Mouse (Mus musculus) heart, postnatal 0 days (tissue): ENCODE measurements around the gene Mdm1. TPM values are rescaled to one million over a fixed set of nuclear protein-coding genes. Genes with fewer than 3 reads are reported as not detected.

Source experiments
- ATAC-seq: fragments of 200-750 bp; cut with Nextera tagmentation; 2 replicates; pipeline ENCODE4 v1.8.0; 2017; ENCODE audit warnings: low read depth, moderate number of reproducible peaks, moderate library complexity; ENCODE audit not compliant: insufficient read depth
- DNase-seq: peaks from one replicate; pipeline ENCODE4 v3.0.0-alpha.2; 2016; ENCODE audit warnings: low spot score
- H3K27ac ChIP-seq: fragments of 300-500 bp; sonication (generic); 2 replicates; pipeline ENCODE4 v1.5.1; 2014; ENCODE audit warnings: low read depth, mild to moderate bottlenecking
- H3K27me3 ChIP-seq: fragments of 300-500 bp; sonication (generic); 2 replicates; pipeline ENCODE4 v1.6.1; 2014; ENCODE audit warnings: low read length, mixed read lengths; ENCODE audit not compliant: control insufficient read depth, insufficient read depth
- H3K36me3 ChIP-seq: fragments of 300-500 bp; sonication (generic); replicated peaks from 2 replicates; pipeline ENCODE4 v1.6.1; 2014; ENCODE audit warnings: low read length, mixed read lengths; ENCODE audit not compliant: control insufficient read depth, insufficient read depth
- H3K4me1 ChIP-seq: fragments of 300-500 bp; sonication (generic); 2 replicates; pipeline ENCODE4 v1.6.1; 2014; ENCODE audit warnings: antibody characterized with exemption; ENCODE audit not compliant: control insufficient read depth, insufficient read depth
- H3K4me2 ChIP-seq: fragments of 300-500 bp; sonication (generic); 2 replicates; pipeline ENCODE4 v1.6.1; 2014; ENCODE audit warnings: low read depth, mild to moderate bottlenecking, low read length, moderate library complexity
- H3K4me3 ChIP-seq: fragments of 300-500 bp; sonication (generic); 2 replicates; pipeline ENCODE4 v1.5.1; 2014; ENCODE audit warnings: low read depth, low read length
- H3K9ac ChIP-seq: fragments of 300-500 bp; sonication (generic); replicated peaks from 2 replicates; pipeline ENCODE4 v1.6.1; 2014; ENCODE audit warnings: low read depth, low read length, mixed read lengths
- H3K9me3 ChIP-seq: fragments of 300-500 bp; sonication (generic); replicated peaks from 2 replicates; pipeline ENCODE4 v1.6.1; 2016; ENCODE audit warnings: low read length; ENCODE audit not compliant: control insufficient read depth
- CTCF ChIP-seq: IDR thresholded peaks from 2 replicates; pipeline ENCODE4 v1.5.1; 2016; ENCODE audit warnings: antibody characterized with exemption, control low read depth, low read depth
- EP300 ChIP-seq: IDR thresholded peaks from 2 replicates; pipeline ENCODE4 v1.6.1; 2016; ENCODE audit warnings: antibody characterized with exemption, low read depth
- WGBS: fragments of 180-500 bp; shearing (Covaris S2); extraction: QIAGEN DNeasy Blood & Tissue Kit; methylation state at CpG from one replicate; pipeline ENCODE4 v1.1.7; 2014; 5-methylcytosine and 5-hydroxymethylcytosine counted together
- polyA plus RNA-seq: library from polyadenylated mRNA; unstranded; fragments of >200 nt; fragmentation: Nextera tagmentation; extraction: Ambion mirVana; gene quantifications from 2 replicates; pipeline ENCODE4 v1.2.1, GENCODE M21; 2015
- total RNA-seq: library from RNA; depleted of rRNA; stranded (reverse); fragments of >200 nt; gene quantifications from 2 replicates; pipeline ENCODE4 v1.2.3, GENCODE M21; 2014; ENCODE audit warnings: low replicate concordance; rRNA removed

Mdm1 gene
- total RNA-seq = 8.0 and 9.8 TPM in 2 replicates
- polyA plus RNA-seq = 8.9 TPM in 2 replicates

DNA sequence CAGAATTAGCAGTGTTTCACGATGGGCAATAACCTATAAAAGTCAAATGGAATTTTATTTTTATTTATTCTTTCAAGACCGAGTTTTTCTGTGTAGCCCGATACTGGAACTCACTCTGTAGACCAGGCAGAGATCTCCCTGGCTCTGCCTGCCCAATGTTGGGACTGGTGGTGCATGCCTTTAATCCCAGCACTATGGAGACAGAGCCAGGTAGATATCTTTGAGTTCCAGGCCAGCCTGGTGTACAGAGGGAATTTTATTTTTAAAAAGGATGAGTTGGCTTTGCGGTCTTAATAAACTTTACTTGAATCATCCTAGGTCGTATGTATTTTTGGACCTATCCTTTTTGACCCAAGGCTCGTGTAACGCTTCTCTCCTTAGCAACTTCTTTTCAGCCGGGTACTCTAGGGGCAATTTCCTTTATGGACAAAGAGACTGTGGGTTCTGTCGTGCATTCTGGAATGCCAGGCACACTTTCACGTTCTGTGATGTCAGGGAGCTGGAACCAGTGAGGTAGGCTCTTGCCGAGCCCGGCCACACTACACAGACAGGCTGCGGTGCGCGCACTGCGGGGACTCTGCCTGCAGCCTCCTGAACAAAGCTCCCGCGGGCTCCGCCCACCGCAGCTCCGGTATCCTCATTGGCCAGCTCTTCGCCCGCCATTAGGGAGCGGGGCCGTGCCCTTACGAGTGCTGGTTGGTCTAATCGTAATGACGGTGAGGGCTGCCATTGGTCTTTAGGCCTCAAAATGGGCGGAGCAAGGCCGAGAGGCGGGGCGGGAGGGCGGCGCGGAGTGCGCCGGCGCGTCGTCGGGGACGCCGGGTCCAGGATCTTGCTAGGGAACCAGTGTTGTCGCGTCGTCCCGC lies at the start of gene Mdm1:
TSS of gene Mdm1 (plus strand) at position 794 of the 866 bp plus-strand sequence.
- TF ChIP-seq CTCF (no peak), EP300 (no peak)
- no peaks in the 10 kb centered on the region for H3K36me3 ChIP-seq

DNA sequence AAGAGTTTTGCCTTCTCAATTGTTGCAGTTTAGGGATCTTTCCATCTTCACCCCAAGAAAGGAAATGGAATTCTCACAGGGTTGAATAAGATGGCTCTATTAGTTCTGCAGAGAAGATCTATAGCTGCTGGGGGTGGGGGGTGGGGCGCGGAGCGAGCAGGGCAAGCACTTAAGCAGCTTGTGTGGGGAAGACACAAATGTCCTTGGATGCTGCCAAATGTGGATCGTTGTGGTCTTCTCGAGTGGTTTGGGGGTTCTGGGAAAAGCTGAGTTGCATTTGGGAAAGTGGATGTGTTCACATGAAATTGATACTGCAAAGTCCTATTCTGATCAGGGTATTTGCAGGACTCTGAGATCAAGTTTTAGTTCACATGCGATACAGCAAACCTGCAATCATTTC lies 48.9 kb upstream of the Mdm1 start:
- WGBS = 83% methylated on average over 6 of the region's 6 CpGs

More for the DNA sequence above, at the start of gene Mdm1:
- Histone ChIP-seq H3K9ac (peak within 1 kb of the TSS; percentile 63), H3K4me1 (peaks cover 8% of the 10 kb centered on the region), H3K4me3 (peak within 1 kb of the TSS; percentile 94), H3K27me3 (no peaks in the 10 kb centered on the region), H3K9me3 (no peaks in the 10 kb centered on the region), H3K27ac (no peak within 1 kb of the TSS), H3K4me2 (peak within 1 kb of the TSS; percentile 92)
- DNase-seq (peak; percentile 97), ATAC-seq (peak; percentile 100)
- 6% methylated on average over 46 of the region's 47 CpGs for WGBS

DNA sequence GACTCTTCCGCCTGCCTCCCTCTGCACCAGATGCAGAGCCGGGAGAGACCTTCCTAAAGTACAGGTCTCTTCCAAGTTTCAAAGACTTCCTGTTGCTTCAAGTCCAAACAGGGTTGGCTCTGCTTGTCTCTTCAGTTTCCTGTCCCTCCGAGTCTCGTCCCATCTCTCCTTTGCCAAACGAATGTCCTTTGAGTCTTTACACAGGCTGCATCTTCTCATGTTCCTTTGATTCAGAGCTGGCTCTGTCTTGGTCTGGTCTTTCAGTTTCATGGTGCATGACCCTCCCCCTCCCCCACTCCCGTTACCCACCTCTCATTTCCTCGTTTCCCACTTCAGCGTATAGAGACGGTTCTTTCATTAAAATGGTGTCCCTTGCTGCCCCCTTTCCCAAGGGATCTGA lies 47.9 kb upstream of the Mdm1 start:
- 0 out of 2 replicates have a peak, but pooled peaks cover 5% of the 10 kb centered on the region for H3K9me3 ChIP-seq
- TF ChIP-seq EP300 (no peak), CTCF (no peak)
- no peaks in the 10 kb centered on the region for H3K27me3 ChIP-seq
- DNase-seq (no peak), ATAC-seq (no peak)
- no peak overlapping the region for H3K4me3 ChIP-seq
- H3K36me3 ChIP-seq = no peaks in the 10 kb centered on the region
- WGBS = 37% methylated on average over 9 of the region's 9 CpGs
- no peak overlapping the region for H3K4me2 ChIP-seq
- H3K4me1 ChIP-seq = no peaks in the 10 kb centered on the region
- H3K9ac ChIP-seq = no peak overlapping the region
- H3K27ac ChIP-seq = no peak overlapping the region

More for the DNA sequence above, 48.9 kb upstream of the Mdm1 start:
- Histone ChIP-seq H3K36me3 (no peaks in the 10 kb centered on the region), H3K27ac (no peak overlapping the region), H3K4me2 (no peak overlapping the region), H3K9me3 (0 out of 2 replicates have a peak, but pooled peaks cover 5% of the 10 kb centered on the region), H3K4me3 (no peak overlapping the region), H3K4me1 (no peaks in the 10 kb centered on the region), H3K27me3 (no peaks in the 10 kb centered on the region), H3K9ac (no peak overlapping the region)
- no peak for DNase-seq
- ATAC-seq = no peak
- no peak for TF ChIP-seq CTCF
- TF ChIP-seq EP300 = no peak

DNA sequence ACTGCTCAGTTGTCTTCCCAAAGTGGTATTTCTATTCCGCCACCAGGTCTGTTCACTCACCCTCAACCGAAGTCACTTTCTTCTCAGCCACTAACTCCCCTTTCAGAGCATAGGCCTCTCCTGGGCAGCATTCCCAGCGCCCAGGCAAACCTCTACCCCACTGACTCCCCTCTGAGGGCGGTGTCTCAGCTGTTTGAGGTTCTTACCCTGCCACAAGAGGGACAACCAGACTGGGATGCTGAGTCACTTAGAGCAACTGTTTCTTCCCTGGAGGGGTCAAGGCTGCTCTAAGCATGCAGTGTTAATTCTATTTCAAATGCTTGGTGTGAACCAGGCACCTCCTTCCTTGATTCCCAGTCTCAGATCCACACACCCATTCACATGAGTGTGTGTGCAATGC lies 46.8 kb upstream of the Mdm1 start:
- DNase-seq = no peak
- Histone ChIP-seq H3K4me2 (no peak overlapping the region), H3K27me3 (no peaks in the 10 kb centered on the region), H3K4me3 (no peak overlapping the region), H3K36me3 (no peaks in the 10 kb centered on the region), H3K9ac (no peak overlapping the region), H3K9me3 (0 out of 2 replicates have a peak, but pooled peaks cover 5% of the 10 kb centered on the region), H3K4me1 (no peaks in the 10 kb centered on the region), H3K27ac (no peak overlapping the region)
- no peak for ATAC-seq
- TF ChIP-seq CTCF (no peak), EP300 (no peak)
- 87% methylated on average over 4 of the region's 4 CpGs for WGBS

DNA sequence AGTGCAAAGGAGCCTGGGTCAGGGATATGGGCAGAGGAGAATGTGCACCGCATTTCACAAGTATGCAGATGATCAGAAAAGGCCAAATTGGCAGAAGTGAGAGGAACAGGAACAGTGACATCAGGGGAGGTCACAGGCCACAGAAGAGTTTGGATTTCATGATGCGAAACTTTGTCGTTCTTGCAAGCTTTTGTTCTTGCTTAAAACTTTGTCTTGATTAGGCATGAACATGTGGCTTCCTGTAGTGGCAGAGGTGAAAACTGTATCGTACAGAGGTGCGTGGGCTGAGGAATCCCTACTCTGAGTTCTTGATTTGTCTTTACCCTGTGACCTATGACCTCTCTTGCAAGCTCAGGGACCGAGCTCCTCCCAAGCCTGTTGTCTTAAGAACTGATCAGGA lies 45.4 kb upstream of the Mdm1 start:
- no peaks in the 10 kb centered on the region for H3K4me1 ChIP-seq
- H3K9me3 ChIP-seq = 0 out of 2 replicates have a peak, but pooled peaks cover 5% of the 10 kb centered on the region
- no peak for DNase-seq
- no peak overlapping the region for H3K4me3 ChIP-seq
- TF ChIP-seq EP300 (no peak), CTCF (no peak)
- ATAC-seq = no peak
- H3K36me3 ChIP-seq = no peaks in the 10 kb centered on the region
- no peaks in the 10 kb centered on the region for H3K27me3 ChIP-seq
- no peak overlapping the region for H3K9ac ChIP-seq
- H3K27ac ChIP-seq = no peak overlapping the region
- H3K4me2 ChIP-seq = no peak overlapping the region
- WGBS = 82% methylated on average over 6 of the region's 6 CpGs

DNA sequence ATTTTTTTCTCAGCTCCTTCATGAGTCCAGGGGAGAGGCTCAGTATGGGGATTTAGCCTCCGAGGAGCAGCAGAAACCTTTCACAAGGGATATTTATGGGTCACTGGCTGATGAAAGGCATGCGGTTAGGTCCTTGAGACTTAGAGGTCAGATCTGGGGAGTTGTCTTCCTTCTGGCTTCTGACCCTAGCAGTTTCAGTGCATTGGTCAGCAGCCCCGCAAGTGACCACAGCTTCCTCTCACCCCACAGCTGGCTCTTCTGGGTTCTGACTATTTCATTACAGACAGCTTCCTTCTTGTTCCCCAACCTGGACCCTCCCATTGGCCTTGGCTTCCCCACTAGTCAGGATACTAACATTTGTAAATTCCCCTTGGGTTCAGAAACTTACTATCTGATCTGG lies 43.7 kb upstream of the Mdm1 start:
- H3K27ac ChIP-seq = no peak overlapping the region
- 64% methylated on average over 3 of the region's 3 CpGs for WGBS
- no peak overlapping the region for H3K9ac ChIP-seq
- H3K27me3 ChIP-seq = no peaks in the 10 kb centered on the region
- 0 out of 2 replicates have a peak, but pooled peaks cover 5% of the 10 kb centered on the region for H3K9me3 ChIP-seq
- TF ChIP-seq EP300 (no peak), CTCF (no peak)
- no peak for ATAC-seq
- no peak overlapping the region for H3K4me2 ChIP-seq
- no peak overlapping the region for H3K4me3 ChIP-seq
- no peaks in the 10 kb centered on the region for H3K4me1 ChIP-seq
- no peaks in the 10 kb centered on the region for H3K36me3 ChIP-seq
- DNase-seq = no peak
